Mouse (Mus musculus): Measurements from ENCODE around the gene Tsfm.

Tsfm gene

DNA sequence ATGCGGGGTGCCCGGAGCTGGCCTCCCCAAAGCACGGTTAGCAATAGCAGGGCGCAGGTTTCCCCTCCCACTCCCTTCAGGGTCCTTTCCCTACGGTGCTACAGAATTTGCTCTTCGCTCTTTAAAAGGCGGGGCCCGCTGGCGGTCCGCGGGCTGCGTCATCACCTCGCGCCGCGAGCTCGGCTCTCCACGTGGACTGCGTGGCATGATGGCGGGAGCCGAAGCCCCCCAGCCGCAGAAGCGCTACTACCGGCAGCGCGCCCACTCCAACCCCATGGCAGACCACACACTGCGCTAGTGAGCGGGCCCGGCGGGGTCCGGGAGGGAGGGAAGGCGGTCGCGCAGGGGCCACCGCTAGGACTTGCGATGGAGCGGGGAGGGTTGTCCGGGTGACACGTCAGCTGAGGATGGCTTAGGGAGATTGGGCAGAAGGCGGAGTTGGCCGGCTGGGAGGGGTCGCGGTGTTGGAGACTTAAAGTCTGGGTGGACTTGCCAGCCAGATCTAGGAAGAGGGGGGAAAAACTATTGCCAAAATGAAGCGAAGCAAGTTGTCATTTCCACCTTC is 11.2 kb upstream of the Tsfm start:
- peak; percentile 94 for DNase-seq

DNA sequence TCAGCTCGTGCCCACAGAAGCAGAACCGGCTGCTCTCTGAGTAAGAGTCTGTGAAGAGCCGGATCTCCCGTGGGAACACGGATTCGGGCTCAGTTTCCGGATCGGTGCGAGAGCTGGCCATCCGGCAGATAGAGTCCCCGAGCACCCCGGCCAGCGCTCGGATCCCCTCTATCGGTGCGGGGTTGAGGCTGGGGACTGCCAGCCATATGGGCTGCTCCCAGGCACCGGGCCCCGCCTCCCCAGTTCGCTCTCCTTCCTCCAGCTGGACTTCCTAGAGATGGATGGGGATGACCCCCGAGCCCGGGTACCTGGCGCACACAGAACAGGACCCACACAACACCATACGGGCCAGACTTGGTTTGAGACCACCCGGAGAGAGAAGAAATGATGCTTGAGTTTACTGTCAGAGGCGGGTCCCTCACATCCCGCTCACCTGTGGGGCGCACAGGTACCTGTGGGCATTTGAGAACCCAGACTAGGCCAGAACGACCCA is 10.7 kb upstream of the Tsfm start, which contains the start of the genes Mettl1 and Eef1akmt3:
Gene Mettl1 (plus strand): TSS at position 141 of the 493 bp plus-strand sequence.
Gene Eef1akmt3 (minus strand): TSS at position 240 of the 493 bp plus-strand sequence.
- DNase-seq: peak; percentile 64

- DNase-seq: peak; percentile 45
These were observed 10.1 kb upstream of the Tsfm start for GRCm38 (mm10) chr10:127040569-127041214.

DNA sequence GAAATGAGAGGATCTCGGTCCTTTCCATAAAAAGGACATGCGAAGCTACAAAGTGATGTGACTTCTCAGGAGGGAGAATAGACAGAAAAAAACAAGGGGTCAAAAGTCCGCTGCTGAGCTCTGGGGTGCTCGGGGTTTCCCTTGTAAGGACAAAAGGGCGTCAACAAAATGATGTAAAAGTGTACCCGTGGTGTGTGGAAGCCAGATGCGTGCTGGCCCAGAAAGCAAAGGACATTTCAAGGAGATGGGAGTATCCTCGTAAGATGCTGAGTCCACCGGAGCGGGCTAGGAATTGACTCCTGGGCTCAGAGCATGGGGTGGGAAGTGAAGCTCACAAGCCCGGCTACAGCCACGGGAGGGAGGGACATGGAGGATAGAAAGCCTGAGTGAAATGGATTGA is 7.0 kb upstream of the Tsfm start:
- DNase-seq: no peak

GRCm38 (mm10) chr10:127036273-127036672 is 5.6 kb upstream of the Tsfm start:
- peak; percentile 65 for DNase-seq

DNA sequence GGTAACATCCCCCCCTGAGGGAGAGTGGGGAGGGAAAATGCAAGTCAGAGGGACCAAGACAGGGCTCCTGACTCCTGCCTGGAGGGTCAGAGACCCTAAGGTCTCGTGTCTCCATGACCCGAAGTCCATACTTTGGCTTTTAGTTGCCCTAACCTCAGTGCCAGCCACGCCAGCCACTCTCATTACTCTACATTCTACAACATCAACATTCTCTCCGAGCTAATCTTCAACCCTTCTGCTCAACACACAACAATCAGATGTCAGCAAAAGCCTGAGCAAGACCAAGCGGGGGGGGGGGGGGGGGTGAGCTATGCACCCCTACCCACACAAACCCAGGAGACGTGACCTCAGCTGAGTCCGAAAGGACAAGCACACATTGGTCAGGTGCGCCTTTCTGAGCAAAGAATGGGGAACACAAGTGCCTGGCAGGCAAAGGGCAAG is 2.7 kb upstream of the Tsfm start:
- DNase-seq: peak; percentile 54

DNA sequence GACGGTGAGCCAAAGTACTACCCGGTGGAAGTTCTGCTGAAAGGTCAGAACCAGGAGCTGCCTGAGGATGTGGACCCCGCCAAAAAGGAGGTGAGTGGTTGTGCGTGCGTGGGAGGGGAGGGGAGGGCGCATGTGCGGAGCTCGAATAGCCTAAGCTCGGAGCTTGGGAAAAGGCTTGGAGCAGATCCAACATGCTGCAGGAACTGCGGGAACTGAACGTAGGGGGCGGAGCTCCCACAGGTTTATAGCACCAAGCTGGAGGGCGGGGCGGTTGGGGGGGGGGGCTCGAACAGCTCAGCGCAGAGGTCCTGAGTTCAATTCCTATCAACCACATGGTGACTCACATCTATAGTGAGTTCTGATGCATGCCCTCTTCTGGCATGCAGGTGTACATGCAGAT is 12.2 kb downstream of the Tsfm start:
- no peak for DNase-seq

DNA sequence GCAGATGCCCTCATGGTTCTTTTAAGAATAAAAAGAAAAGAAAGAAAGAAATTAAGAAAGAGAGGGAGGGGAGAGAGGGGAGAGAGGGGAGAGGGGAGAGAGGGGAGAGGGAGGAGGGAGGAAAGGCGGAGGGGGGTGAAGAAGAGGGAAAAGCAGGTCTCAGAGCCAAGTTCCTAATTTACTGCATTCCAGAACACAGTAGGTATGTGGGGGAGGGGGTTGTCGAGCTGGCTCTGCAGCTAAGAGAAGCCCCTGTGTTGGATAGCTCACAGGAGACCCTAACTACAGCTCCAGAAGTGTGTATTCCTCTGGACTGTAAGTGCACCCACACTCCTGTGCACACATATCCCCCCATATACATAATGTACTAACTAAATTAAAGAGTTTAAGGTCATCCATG is 13.6 kb downstream of the Tsfm start:
- DNase-seq: no peak

GRCm38 (mm10) chr10:127016488-127016887 is 14.2 kb downstream of the Tsfm start:
- DNase-seq: peak; percentile 66

GRCm38 (mm10) chr10:127003806-127004205 is 26.8 kb downstream of the Tsfm start:
- no peak for DNase-seq

DNA sequence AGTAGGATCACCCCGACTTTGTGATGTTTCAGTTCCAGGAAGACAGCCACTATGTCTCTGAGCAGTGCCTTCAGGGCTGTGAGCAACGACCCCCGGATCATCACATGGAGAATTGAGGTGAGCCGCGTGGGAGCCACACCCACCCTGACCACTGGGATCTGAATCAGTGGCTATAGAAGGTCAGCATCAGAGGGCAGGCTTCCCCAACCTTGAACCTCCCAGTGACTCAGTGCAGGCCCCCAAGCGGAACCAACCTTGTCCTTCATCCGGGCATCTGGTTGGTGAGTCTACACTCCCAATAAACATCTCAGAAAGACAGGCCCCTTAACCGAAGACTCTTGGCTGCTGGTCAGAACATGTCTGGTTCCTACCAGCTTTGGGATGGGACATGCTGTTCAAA is 27.3 kb downstream of the Tsfm start:
- DNase-seq: no peak

DNA sequence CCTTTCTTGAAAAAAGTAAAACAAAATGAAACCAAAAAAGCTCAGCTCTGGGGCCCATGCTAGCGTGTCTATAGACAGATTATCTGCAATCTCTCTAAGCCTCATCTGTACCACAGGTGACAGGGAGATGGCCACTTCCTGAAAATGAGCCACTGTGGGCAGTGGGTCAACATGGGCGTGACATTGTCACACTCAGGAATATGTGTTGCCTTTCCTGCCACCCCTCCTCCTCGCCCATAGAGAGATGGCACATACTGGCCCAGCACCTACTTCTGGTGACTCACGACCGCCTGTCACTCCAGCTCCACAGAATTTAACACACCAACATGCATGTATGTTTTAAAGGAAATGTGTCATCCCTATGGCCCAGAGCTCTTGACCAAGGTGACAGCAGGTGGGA is 27.9 kb downstream of the Tsfm start:
- DNase-seq: no peak

DNA sequence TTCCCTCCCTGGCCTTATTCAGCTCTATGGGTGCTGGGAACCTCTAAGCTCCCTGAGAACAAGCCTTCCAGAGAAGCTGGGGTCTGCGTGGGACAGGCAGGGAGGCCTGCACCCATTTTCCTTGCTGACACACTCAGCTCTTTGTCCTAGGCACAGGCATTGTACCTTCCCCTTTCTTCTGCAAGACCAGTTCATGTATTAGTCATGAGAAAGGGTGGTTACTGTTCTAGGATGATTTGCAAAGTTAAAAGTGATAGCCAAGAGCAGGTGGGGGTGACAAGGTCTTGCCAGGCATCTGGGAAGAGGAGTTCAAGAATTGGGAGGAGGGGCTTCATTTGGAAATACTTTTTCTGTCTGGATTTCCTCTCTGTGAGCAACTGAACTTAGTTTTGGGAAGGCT is 28.6 kb downstream of the Tsfm start:
- DNase-seq: no peak

DNA sequence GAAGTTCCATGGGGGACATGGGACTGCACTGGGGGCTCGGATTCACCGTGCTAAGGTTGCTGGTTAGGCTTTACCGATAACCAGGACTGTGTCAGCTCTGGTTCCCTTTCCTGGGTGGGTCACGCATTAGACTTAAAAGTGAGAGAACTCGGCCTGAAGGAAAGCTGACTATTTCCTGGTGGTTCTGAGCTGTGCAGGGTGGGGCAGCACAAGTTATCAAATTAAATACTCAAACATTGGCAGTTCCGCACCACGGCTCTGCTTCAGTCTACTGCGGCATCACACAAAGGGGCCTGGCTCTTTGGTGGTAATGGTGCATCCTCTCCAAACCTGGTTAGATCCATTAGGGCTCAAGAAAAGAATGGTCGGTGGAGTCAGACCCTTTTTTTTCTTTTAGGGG is 29.3 kb downstream of the Tsfm start:
- no peak for DNase-seq

DNA sequence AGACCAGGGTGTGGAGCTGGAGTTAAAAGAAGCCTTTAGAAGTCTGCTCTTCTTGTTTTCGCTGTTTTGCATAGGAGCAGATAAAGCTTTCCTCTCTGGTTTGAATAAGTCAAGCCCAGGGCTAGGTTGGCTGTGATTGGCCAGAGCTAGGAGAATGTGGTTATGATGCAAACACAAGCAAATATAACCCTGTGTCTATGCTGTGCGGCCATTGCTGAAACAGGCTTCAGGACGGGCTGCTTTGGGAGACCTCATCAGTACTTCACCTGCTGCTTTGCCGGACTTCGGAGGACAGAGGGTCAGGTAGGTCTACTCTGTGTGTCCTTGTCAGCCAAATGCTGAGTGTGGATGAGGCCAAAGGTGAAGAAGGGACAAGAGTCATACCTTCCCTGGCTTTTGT is 30.1 kb downstream of the Tsfm start, which contains the start of gene Avil:
Gene Avil (plus strand): TSS at position 181 of the 400 bp plus-strand sequence.
- no peak for DNase-seq

- peak; percentile 59 for DNase-seq
These were observed 33.1 kb downstream of the Tsfm start for GRCm38 (mm10) chr10:126997340-126998113.

DNA sequence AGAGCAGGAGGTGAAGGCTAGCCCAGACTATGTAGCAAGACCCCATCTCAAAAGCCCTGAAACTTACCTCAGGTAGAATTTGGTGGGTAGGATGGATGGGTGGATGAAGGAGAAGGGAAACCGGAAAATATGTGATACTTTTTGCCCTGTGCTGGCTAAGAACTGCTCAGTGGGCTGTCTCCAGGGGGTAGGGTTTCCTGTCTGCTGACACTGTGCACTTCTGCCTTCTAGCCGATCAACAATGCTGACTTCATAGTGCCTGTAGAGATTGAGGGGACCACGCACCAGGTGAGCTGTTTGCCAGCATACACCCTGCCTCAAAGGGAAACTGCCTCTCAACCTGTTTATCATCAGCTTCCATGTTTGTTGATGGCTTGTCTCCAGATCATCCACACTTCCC is 37.0 kb downstream of the Tsfm start:
- DNase-seq: no peak

- DNase-seq: no peak
These were observed 39.0 kb downstream of the Tsfm start for GRCm38 (mm10) chr10:126991676-126992075.

DNA sequence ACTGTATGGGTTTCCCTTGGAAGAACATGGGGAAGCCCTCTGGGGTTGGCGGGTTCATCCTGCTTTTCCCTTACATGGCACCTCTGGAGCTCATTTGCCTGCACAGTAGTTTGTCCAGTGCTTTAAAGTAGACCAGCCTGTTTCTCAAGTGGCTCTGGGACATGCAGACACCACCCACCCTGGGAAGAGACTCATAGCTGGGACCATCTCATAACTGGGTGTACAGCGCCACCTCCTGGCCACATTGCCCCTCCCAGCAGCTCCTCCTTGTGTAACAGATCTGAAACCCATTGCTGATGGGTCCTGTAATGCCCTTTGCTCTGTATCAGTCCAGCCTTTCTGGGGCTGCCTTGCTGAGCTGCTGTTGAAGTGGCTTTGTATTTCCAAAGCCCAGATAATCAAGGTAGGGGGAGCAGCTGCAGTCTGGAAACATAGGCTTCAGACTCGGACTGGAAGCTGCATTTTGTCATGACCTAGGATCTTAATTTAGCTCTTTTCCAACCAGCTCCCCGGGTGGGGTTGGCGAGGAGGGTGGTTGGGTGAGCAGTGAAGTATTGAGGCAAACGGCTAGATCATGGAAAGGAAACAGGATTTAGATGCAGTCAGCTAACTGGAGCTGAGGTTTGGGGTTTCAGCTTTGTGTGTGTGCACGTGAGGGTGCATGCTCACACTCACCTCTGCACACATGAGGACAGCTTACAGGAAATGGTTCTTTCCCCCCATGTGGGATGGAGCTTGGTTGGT is 40.2 kb downstream of the Tsfm start:
- DNase-seq: peak; percentile 92

- DNase-seq: no peak
These were observed 42.0 kb downstream of the Tsfm start for GRCm38 (mm10) chr10:126988513-126989165.

- no peak for DNase-seq
These were observed 43.2 kb downstream of the Tsfm start for GRCm38 (mm10) chr10:126987183-126988118.
